In genomic region chr9:65188599-65188998, GRCm38 (mm10) we compare ENCODE assay signal across 8 mouse cellular contexts. TPM values are rescaled to one million over a fixed set of nuclear protein-coding genes. Genes with fewer than 3 reads are reported as not detected.
DNase-seq lines count a peak whose midpoint lies in the region; ATAC-seq lines count a peak whose summit lies in the region.

No protein-coding gene starts in this region.

- 2% methylated on average over 3 of the region's 3 CpGs for WGBS in limb, embryonic 13.5 days

- H3K27me3 ChIP-seq in limb, embryonic 13.5 days, result peaks cover 4% of the 10 kb centered on the region; the same call in 1 of the 2 replicates

- no peak overlapping the region for H3K27ac ChIP-seq in limb, embryonic 13.5 days

- H3K9ac ChIP-seq in limb, embryonic 13.5 days, result no peak overlapping the region

- H3K4me3 ChIP-seq in limb, embryonic 13.5 days, result no peak overlapping the region

- no peak overlapping the region for H3K4me2 ChIP-seq in limb, embryonic 13.5 days (replicated peaks)

- DNase-seq in urinary bladder, postnatal 14 days (ENCODE audit: low spot score), result peak; percentile 83
- no peak for DNase-seq in urinary bladder, postnatal 10 days (ENCODE audit: low spot score)
- peak; percentile 97 for DNase-seq in embryo, embryonic 10 days (ENCODE audit: low spot score)
- DNase-seq in gastrocnemius, postnatal 25 days, result peak; percentile 68
- peak; percentile 94 for DNase-seq in kidney, adult 9 months
- DNase-seq in monocyte, adult 2 months (ENCODE audit: low read depth in 1 of 2, low spot score in 2 of 2), result peak; percentile 45 to 70
- DNase-seq in spleen, postnatal 10 days (ENCODE audit: low spot score in 2 of 2), result peak; percentile 69 to 83

- ATAC-seq in limb, embryonic 13.5 days (ENCODE audit: low FRiP score, low read depth), result peak; percentile 24; the same call in 1 of the 2 replicates

- H3K9me3 ChIP-seq in limb, embryonic 13.5 days, result no peaks in the 10 kb centered on the region

- no peaks in the 10 kb centered on the region for H3K36me3 ChIP-seq in limb, embryonic 13.5 days

- peaks cover 7% of the 10 kb centered on the region for H3K4me1 ChIP-seq in limb, embryonic 13.5 days

RNA-seq across cellular contexts. Expression of gene Parp16, which starts 6.6 kb away (rescaled TPM):
- 1 to 10 TPM; 3.8 to 5.3 TPM for total RNA-seq in gastrocnemius, postnatal 25 days (2021)
- polyA plus RNA-seq in limb, embryonic 13.5 days (2015; fragmentation: Nextera tagmentation; extraction: Ambion mirVana), result 7.0 and 7.1 TPM in 2 replicates

RNA-seq across cellular contexts. Expression of gene Igdcc3, which starts 47.6 kb away (rescaled TPM):
- under 1 TPM; 0.21 to 0.33 TPM for total RNA-seq in gastrocnemius, postnatal 25 days (2021)
- 1.2 and 2.1 TPM in 2 replicates for polyA plus RNA-seq in limb, embryonic 13.5 days (2015; fragmentation: Nextera tagmentation; extraction: Ambion mirVana)
